Mouse (Mus musculus): ENCODE measurements around the gene Lrrc8c.

GRCm38 (mm10) chr5:105472983-105473705, 46.0 kb upstream of the Lrrc8c start:
- TF ChIP-seq CTCF (IDR thresholded peaks at IDR 0.05; ENCODE audit: borderline replicate concordance, control insufficient read depth, extremely low read depth, insufficient read depth, low read length, poor library complexity) = no peak
- no peak for TF ChIP-seq POLR2A (IDR thresholded peaks at IDR 0.05; ENCODE audit: control insufficient read depth, extremely low read depth, insufficient read depth, low read length, poor library complexity)

Measured in thymus, adult 2 months (tissue).